Mouse (Mus musculus) frontal cortex, postnatal 10 days (tissue): ENCODE data around the gene Ackr2.

ENCODE experiments used
- DNase-seq, 2 experiments: peaks; one replicate each; pipeline ENCODE4 v3.0.0; 2022; ENCODE audit warnings: low spot score in 2 of 2, mixed read lengths in 1 of 2

Gene Ackr2

GRCm38 (mm10) chr9:121891301-121891700 is 6.9 kb upstream of the Ackr2 start:
- no peak for DNase-seq

GRCm38 (mm10) chr9:121892057-121892687 is 6.0 kb upstream of the Ackr2 start:
- no peak for DNase-seq

GRCm38 (mm10) chr9:121894447-121894846 is 3.7 kb upstream of the Ackr2 start:
- no peak for DNase-seq

GRCm38 (mm10) chr9:121895392-121895993 is 2.7 kb upstream of the Ackr2 start:
- no peak for DNase-seq

- DNase-seq, result no peak
Measured at GRCm38 (mm10) chr9:121896820-121897219, 1.3 kb upstream of the Ackr2 start.

GRCm38 (mm10) chr9:121899306-121899705 is 1.2 kb downstream of the Ackr2 start:
- no peak for DNase-seq

- no peak for DNase-seq
Measured at GRCm38 (mm10) chr9:121900282-121900855, 2.2 kb downstream of the Ackr2 start.

GRCm38 (mm10) chr9:121901710-121902700 is 3.9 kb downstream of the Ackr2 start:
- DNase-seq, result no peak

- no peak for DNase-seq
Measured at GRCm38 (mm10) chr9:121903476-121904305, 5.5 kb downstream of the Ackr2 start.

- no peak for DNase-seq
Measured at GRCm38 (mm10) chr9:121904319-121904718, 6.2 kb downstream of the Ackr2 start.

- no peak for DNase-seq
Measured at GRCm38 (mm10) chr9:121904946-121905345, 6.8 kb downstream of the Ackr2 start.

- no peak for DNase-seq
Measured at GRCm38 (mm10) chr9:121905556-121906185, 7.5 kb downstream of the Ackr2 start.

GRCm38 (mm10) chr9:121906456-121906855 is 8.3 kb downstream of the Ackr2 start:
- DNase-seq, result no peak

GRCm38 (mm10) chr9:121907356-121908070 is 9.4 kb downstream of the Ackr2 start:
- no peak for DNase-seq

- DNase-seq, result no peak
Measured at GRCm38 (mm10) chr9:121908321-121908720, 10.2 kb downstream of the Ackr2 start.

GRCm38 (mm10) chr9:121909635-121910034 is 11.5 kb downstream of the Ackr2 start:
- DNase-seq, result no peak

GRCm38 (mm10) chr9:121911196-121911595 is 13.0 kb downstream of the Ackr2 start:
- no peak for DNase-seq

GRCm38 (mm10) chr9:121912786-121913185 is 14.6 kb downstream of the Ackr2 start:
- DNase-seq, result no peak

GRCm38 (mm10) chr9:121914226-121914757 is 16.1 kb downstream of the Ackr2 start:
- DNase-seq, result no peak

GRCm38 (mm10) chr9:121915056-121915455 is 16.9 kb downstream of the Ackr2 start:
- no peak for DNase-seq
